Mouse (Mus musculus) stomach, postnatal 0 days (tissue): ENCODE measurements around the gene Gm10721.
"Not testable (repeated sequence)": the region's sequence is repeated elsewhere in the genome, so short reads cannot be mapped to it uniquely, and the experiment has no call there.

Source experiments
- CTCF ChIP-seq: IDR thresholded peaks from 2 replicates; pipeline ENCODE4 v1.5.1; 2016; ENCODE audit warnings: antibody characterized with exemption, low read depth, mild to moderate bottlenecking, moderate library complexity
- EP300 ChIP-seq: optimal IDR thresholded peaks from 2 replicates; pipeline ENCODE3; 2016; ENCODE audit warnings: antibody characterized with exemption

DNA sequence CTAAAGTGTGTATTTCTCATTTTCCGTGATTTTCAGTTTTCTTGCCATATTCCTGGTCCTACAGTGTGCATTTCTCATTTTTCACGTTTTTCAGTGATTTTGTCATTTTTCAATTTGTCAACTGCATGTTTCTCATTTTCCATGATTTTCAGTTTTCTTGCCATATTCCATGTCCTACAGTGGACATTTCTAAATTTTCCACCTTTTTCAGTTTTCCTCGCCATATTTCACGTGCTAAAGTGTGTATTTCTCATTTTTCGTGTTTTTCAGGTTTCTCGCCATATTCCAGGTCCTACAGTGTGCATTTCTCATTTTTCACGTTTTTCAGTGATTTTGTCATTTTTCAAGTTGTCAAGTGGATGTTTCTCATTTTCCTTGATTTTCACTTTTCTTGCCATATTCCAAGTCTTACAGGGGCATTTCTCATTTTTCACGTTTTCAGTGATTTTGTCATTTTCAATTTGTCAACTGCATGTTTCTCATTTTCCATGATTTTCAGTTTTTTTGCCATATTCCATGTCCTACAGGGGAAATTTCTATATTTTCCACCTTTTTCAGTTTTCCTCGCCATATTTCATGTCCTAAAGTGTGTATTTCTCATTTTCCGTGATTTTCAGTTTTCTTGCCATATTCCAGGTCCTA lies 17.9 kb downstream of the Gm10721 start:
- not testable (repeated sequence) for TF ChIP-seq CTCF, EP300
